Mouse (Mus musculus) liver, embryonic 11.5 days (tissue): ENCODE data around the gene AI661453. TPM values are rescaled to one million over a fixed set of nuclear protein-coding genes. Genes with fewer than 3 reads are reported as not detected.

ENCODE experiments used
- ATAC-seq: fragments of 200-750 bp; cut with Nextera tagmentation; replicated peaks from 2 replicates; pipeline ENCODE4 v1.8.0; 2017; ENCODE audit warnings: moderate number of reproducible peaks, mild to moderate bottlenecking, moderate TSS enrichment, moderate library complexity; ENCODE audit not compliant: low FRiP score
- DNase-seq: peaks from one replicate; pipeline ENCODE4 v3.0.0-alpha.2; 2017; ENCODE audit warnings: low spot score
- H3K27ac ChIP-seq: fragments of 300-500 bp; sonication (generic); 2 replicates; pipeline ENCODE4 v1.5.1; 2014; ENCODE audit warnings: mild to moderate bottlenecking, low read depth, low read length, control low read depth
- H3K27me3 ChIP-seq: fragments of 300-500 bp; sonication (generic); replicated peaks from 2 replicates; pipeline ENCODE4 v1.6.1; 2014; ENCODE audit warnings: low read length, mixed read lengths; ENCODE audit not compliant: control insufficient read depth, insufficient read depth
- H3K36me3 ChIP-seq: fragments of 300-500 bp; sonication (generic); 2 replicates; pipeline ENCODE4 v1.6.1; 2014; ENCODE audit warnings: mild to moderate bottlenecking, low read length, moderate library complexity, mixed read lengths; ENCODE audit not compliant: control insufficient read depth, insufficient read depth
- H3K4me1 ChIP-seq: fragments of 300-500 bp; sonication (generic); replicated peaks from 2 replicates; pipeline ENCODE4 v1.6.1; 2014; ENCODE audit warnings: low read length, mixed read lengths; ENCODE audit not compliant: control insufficient read depth, insufficient read depth
- H3K4me2 ChIP-seq: fragments of 300-500 bp; sonication (generic); 2 replicates; pipeline ENCODE4 v1.6.1; 2014; ENCODE audit warnings: mild to moderate bottlenecking, control low read depth, moderate library complexity
- H3K4me3 ChIP-seq: fragments of 300-500 bp; sonication (generic); 2 replicates; pipeline ENCODE4 v1.5.1; 2014; ENCODE audit warnings: low read depth, low read length, control low read depth
- H3K9ac ChIP-seq: fragments of 300-500 bp; sonication (generic); 2 replicates; pipeline ENCODE4 v1.6.1; 2014; ENCODE audit warnings: low read depth, low read length, control low read depth
- H3K9me3 ChIP-seq: fragments of 300-500 bp; sonication (generic); 2 replicates; pipeline ENCODE4 v1.6.1; 2016; ENCODE audit warnings: low read length, inconsistent platforms, mixed read lengths; ENCODE audit not compliant: control insufficient read depth
- WGBS: fragments of 180-500 bp; shearing (Covaris S2); extraction: QIAGEN DNeasy Blood & Tissue Kit; methylation state at CpG from one replicate; pipeline ENCODE4 v1.1.7; 2014; 5-methylcytosine and 5-hydroxymethylcytosine counted together
- polyA plus RNA-seq: library from polyadenylated mRNA; unstranded; fragments of >200 nt; fragmentation: Nextera tagmentation; extraction: Ambion mirVana; gene quantifications from 2 replicates; pipeline ENCODE4 v1.2.1, GENCODE M21; 2014

The AI661453 gene
- polyA plus RNA-seq, result 0.22 and 0.23 TPM in 2 replicates

DNA sequence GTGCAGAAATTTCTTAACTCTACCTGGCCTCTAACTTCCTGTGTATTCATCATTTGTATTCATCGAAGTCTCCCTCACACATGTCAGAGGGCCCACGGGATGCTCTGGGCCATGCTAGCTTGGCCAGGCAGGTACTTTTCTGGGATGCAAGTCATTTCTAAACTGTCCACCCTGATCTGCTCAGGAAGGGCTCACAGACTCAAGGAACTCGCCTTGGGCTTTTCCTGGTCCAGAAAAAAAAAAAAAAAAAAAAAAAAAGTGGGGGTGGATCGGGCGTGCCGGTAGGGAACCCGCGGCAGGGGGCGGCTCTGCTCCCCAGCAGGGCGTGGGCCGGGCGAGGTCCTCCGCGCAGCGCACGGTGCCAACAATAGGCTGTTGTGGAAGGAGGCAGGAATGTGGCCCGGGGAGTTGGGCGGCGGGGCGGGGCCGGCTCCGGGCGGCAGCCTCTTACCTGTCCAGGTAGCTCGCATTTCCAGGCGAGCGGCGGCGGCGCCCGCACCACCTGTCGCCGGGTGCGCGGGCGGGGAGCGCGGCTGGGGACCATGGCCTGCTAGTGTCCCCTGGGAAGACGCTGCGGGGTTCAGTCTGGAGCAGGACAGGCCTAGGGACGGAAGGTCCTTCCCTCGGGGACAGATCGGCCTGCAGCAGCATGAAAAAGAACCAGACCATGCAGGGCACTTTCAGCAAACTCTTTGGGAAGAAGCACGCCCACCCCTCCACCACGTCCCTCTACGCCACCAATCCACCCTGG, at the start of gene AI661453:
AI661453 (plus strand) TSS at position 460 of the 751 bp plus-strand sequence.
- Histone ChIP-seq H3K9ac (peak within 1 kb of the TSS; percentile 58), H3K4me1 (peaks cover 34% of the 10 kb centered on the region), H3K27ac (peak within 1 kb of the TSS; percentile 19; the same call in 1 of the 2 replicates), H3K4me2 (peak within 1 kb of the TSS; percentile 94), H3K4me3 (peak within 1 kb of the TSS; percentile 51), H3K36me3 (no peaks in the 10 kb centered on the region), H3K9me3 (no peaks in the 10 kb centered on the region), H3K27me3 (peaks cover 23% of the 10 kb centered on the region)
- DNase-seq (no peak), ATAC-seq (no peak; the same call in 1 of the 2 replicates)
- WGBS, result 2% methylated on average over 45 of the region's 45 CpGs

- DNase-seq, result no peak
- WGBS, result 62% methylated on average over 4 of the region's 4 CpGs
- no peak for ATAC-seq
These were observed 49.8 kb upstream of the AI661453 start for GRCm38 (mm10) chr17:47386649-47387048.

DNA sequence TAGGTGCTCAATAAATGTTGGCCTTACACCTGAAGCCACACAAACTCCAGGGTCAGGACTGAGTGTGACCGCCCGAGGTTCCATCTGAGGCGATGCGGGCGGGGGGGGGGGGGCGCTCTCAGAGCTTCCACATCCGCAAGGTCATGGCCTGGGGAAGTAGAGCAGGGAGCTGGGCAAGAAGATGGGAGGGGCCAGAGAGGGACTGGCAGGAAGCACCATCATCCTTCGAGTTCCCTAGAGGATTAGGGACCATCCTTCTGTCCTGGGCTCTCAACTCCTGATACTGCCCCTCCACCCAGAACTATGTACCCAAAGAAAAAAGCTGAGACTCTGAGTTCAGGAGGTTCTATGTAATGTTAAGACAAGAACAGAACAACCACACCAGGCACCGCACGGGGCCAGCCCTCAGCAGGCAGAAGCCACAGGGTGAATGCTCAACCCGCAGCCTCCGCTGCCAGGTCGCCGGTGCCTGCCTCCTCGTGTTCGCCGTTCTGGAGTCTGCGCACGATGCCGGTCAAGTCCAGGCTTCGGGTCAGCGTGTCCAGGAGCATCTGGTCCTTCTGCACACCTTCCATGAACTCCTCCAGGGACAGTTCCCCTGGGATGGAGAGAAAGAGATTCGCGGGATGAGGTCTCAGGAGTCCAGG, 42.1 kb upstream of the AI661453 start:
- Histone ChIP-seq H3K36me3 (no peaks in the 10 kb centered on the region), H3K27ac (no peak overlapping the region), H3K27me3 (peaks cover 17% of the 10 kb centered on the region), H3K9ac (0 out of 2 replicates have a peak overlapping the region, but pooled peaks have one; percentile 1), H3K9me3 (no peaks in the 10 kb centered on the region), H3K4me2 (peak overlapping the region; percentile 66), H3K4me1 (peaks cover 11% of the 10 kb centered on the region; the same call in 1 of the 2 replicates), H3K4me3 (peak overlapping the region; percentile 44)
- ATAC-seq (no peak), DNase-seq (no peak)
- 12% methylated on average over 24 of the region's 24 CpGs for WGBS

More at GRCm38 (mm10) chr17:47386649-47387048, 49.8 kb upstream of the AI661453 start:
- H3K4me1 ChIP-seq, result no peaks in the 10 kb centered on the region
- no peaks in the 10 kb centered on the region for H3K27me3 ChIP-seq
- H3K27ac ChIP-seq, result no peak overlapping the region
- no peaks in the 10 kb centered on the region; the same call in 1 of the 2 replicates for H3K9me3 ChIP-seq
- H3K9ac ChIP-seq, result no peak overlapping the region
- no peak overlapping the region for H3K4me2 ChIP-seq
- no peaks in the 10 kb centered on the region for H3K36me3 ChIP-seq
- H3K4me3 ChIP-seq, result no peak overlapping the region

DNA sequence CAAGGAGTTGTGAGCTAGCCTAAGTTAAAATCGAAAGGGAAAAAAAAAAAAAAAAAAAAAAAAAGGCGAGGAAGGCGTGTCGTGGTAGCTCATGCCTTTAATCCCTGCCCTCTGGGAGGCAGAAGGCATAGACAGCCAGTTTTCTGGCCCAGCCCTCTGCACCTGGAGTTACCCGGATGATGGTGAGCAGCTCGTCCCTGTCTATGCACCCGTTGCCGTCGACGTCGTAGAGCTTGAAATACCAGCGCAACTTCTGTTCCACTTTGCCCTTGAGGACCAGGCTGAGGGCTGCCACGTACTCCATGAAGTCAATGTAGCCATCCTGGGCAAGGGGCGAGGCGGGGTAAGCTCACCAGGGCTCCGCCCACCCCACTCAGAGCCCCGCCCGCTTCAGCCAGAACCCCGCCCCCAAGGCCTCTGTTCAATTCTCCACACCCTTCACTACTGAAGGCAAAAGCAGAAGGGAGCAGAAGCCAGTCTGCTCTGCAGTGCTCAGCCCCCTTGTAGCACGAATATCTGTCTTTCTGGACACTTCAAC, 41.0 kb upstream of the AI661453 start:
- Histone ChIP-seq H3K36me3 (no peaks in the 10 kb centered on the region), H3K27me3 (peaks cover 17% of the 10 kb centered on the region), H3K4me1 (peaks cover 11% of the 10 kb centered on the region; the same call in 1 of the 2 replicates), H3K4me2 (peak overlapping the region; percentile 66), H3K27ac (no peak overlapping the region), H3K9ac (no peak overlapping the region), H3K9me3 (no peaks in the 10 kb centered on the region), H3K4me3 (peak overlapping the region; percentile 44)
- ATAC-seq (peak; percentile 87), DNase-seq (peak; percentile 73)
- 1% methylated on average over 20 of the region's 20 CpGs for WGBS

DNA sequence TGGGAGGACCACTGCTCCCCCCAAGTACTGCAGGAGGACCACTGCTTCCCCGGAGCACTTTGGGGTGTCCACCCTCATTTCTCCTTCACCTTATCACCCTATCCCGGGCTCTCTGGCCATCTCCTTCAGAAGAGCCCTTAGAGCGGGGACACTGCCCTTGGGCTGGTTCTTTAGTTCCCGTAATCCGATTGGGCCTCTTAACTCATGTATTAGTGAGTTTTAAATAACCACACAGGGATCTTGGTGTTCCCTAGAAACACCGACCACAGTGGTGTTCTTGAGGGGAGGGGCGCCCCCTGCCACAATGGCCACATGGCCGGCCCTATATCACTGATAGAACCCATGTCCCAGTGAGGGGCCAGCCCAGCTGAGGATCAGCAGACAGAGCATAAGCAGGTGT, 37.3 kb upstream of the AI661453 start:
- Histone ChIP-seq H3K27ac (no peak overlapping the region), H3K9ac (no peak overlapping the region), H3K9me3 (no peaks in the 10 kb centered on the region), H3K27me3 (peaks cover 19% of the 10 kb centered on the region), H3K4me2 (no peak overlapping the region), H3K36me3 (no peaks in the 10 kb centered on the region), H3K4me1 (peaks cover 11% of the 10 kb centered on the region; the same call in 1 of the 2 replicates), H3K4me3 (no peak overlapping the region)
- no peak for DNase-seq
- WGBS, result 79% methylated on average over 8 of the region's 8 CpGs
- no peak for ATAC-seq

- Histone ChIP-seq H3K9ac (no peak within 1 kb of the TSS), H3K36me3 (no peaks in the 10 kb centered on the region), H3K4me2 (no peak within 1 kb of the TSS), H3K27ac (no peak within 1 kb of the TSS), H3K9me3 (no peaks in the 10 kb centered on the region), H3K27me3 (peaks cover 15% of the 10 kb centered on the region; the same call in 1 of the 2 replicates), H3K4me3 (no peak within 1 kb of the TSS), H3K4me1 (peaks cover 4% of the 10 kb centered on the region; the same call in 1 of the 2 replicates)
- no peak for DNase-seq
- WGBS, result 56% methylated on average over 10 of the region's 10 CpGs
- ATAC-seq, result no peak
These were observed 36.0 kb upstream of the AI661453 start, which contains the start of gene Guca1a for GRCm38 (mm10) chr17:47400451-47400850. TSS of gene Guca1a (minus strand) at chr17:47400584.

DNA sequence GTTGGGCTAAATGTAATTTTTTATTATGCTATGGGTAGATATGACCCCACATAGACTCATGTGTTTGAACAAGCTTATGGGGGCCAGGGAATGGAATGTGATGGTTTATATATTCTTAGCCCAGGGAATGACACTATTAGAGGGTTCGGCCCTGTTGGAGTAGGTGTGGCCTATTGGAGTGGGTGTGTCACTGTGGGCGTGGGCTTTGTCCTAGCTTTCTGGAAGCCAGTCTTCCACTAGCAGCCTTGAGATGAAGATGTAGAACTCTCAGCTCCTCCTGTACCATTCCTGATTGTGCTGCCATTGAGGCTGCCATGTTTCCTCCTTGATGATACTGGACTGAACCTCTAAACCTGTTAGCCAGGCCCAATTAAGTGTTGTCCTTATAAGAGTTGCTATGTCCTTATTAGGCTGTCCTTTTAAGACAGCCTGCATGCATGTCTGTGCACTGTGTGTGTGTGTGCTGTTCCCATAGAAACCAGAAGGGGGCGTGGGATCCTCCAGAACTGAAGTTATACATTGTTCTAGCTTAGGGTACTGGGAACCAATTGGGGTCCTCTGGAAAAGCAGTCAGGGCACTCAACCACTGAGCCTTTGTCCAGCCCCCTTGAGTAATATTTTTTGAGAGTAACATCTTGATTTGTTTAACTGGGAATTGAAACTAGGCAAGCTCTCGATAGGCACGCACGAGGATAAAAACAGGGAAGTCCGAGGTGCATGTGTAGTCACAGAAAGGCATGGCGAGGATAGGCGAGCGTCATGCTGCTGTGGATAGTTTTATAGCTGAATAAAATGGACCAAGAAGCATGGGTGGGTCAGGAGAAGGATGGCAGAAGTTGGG, 28.5 kb upstream of the AI661453 start:
- no peak for DNase-seq
- WGBS, result 53% methylated on average over 10 of the region's 10 CpGs
- Histone ChIP-seq H3K36me3 (no peaks in the 10 kb centered on the region), H3K27ac (no peak overlapping the region), H3K4me2 (no peak overlapping the region), H3K4me3 (no peak overlapping the region), H3K9ac (no peak overlapping the region), H3K27me3 (peaks cover 38% of the 10 kb centered on the region), H3K9me3 (no peaks in the 10 kb centered on the region), H3K4me1 (no peaks in the 10 kb centered on the region)
- ATAC-seq, result no peak

- Histone ChIP-seq H3K9me3 (no peaks in the 10 kb centered on the region), H3K27me3 (peaks cover 42% of the 10 kb centered on the region), H3K36me3 (no peaks in the 10 kb centered on the region), H3K9ac (no peak overlapping the region), H3K27ac (no peak overlapping the region), H3K4me2 (no peak overlapping the region), H3K4me3 (no peak overlapping the region), H3K4me1 (no peaks in the 10 kb centered on the region)
- no peak for ATAC-seq
- 18% methylated on average over 8 of the region's 8 CpGs for WGBS
- DNase-seq, result no peak
These were observed 27.9 kb upstream of the AI661453 start for GRCm38 (mm10) chr17:47408558-47408898.
